Mouse (Mus musculus): ENCODE results near the gene Cand1.

Gene Cand1

GRCm38 (mm10) chr10:119239969-119240721 is at the start of gene Cand1:
Gene Cand1, minus strand, starts transcription at chr10:119240055.
- DNase-seq: peak; percentile 99

- no peak for DNase-seq
Observed at GRCm38 (mm10) chr10:119278871-119279270, 39.0 kb upstream of the Cand1 start.

GRCm38 (mm10) chr10:119274333-119274732 is 34.5 kb upstream of the Cand1 start:
- no peak for DNase-seq

GRCm38 (mm10) chr10:119272536-119272935 is 32.7 kb upstream of the Cand1 start:
- no peak for DNase-seq

GRCm38 (mm10) chr10:119272005-119272404 is 32.1 kb upstream of the Cand1 start:
- DNase-seq: no peak

GRCm38 (mm10) chr10:119271101-119271500 is 31.2 kb upstream of the Cand1 start:
- DNase-seq: no peak

GRCm38 (mm10) chr10:119270384-119270985 is 30.6 kb upstream of the Cand1 start:
- DNase-seq: no peak

GRCm38 (mm10) chr10:119264761-119265160 is 24.9 kb upstream of the Cand1 start:
- peak; percentile 18 to 40 for DNase-seq

GRCm38 (mm10) chr10:119262821-119263220 is 23.0 kb upstream of the Cand1 start:
- no peak for DNase-seq

GRCm38 (mm10) chr10:119257876-119258275 is 18.0 kb upstream of the Cand1 start:
- no peak for DNase-seq

- DNase-seq: no peak
Observed at GRCm38 (mm10) chr10:119244146-119244545, 4.3 kb upstream of the Cand1 start.

- DNase-seq: no peak
Observed at GRCm38 (mm10) chr10:119240722-119241089, 851 bp upstream of the Cand1 start.

GRCm38 (mm10) chr10:119239633-119239968 is 254 bp downstream of the Cand1 start:
- DNase-seq: no peak

GRCm38 (mm10) chr10:119238985-119239631 is 747 bp downstream of the Cand1 start:
- DNase-seq: peak; percentile 50 to 69

- no peak for DNase-seq
Observed at GRCm38 (mm10) chr10:119231526-119231925, 8.3 kb downstream of the Cand1 start.

- no peak for DNase-seq
Observed at GRCm38 (mm10) chr10:119230703-119231102, 9.2 kb downstream of the Cand1 start.

- DNase-seq: peak in 1 of 2 experiments; percentile 24
Observed at GRCm38 (mm10) chr10:119230074-119230669, 9.7 kb downstream of the Cand1 start.

- no peak for DNase-seq
Observed at GRCm38 (mm10) chr10:119223686-119224085, 16.2 kb downstream of the Cand1 start.

- DNase-seq: peak; percentile 52 to 72
Observed at GRCm38 (mm10) chr10:119221631-119222030, 18.2 kb downstream of the Cand1 start.

GRCm38 (mm10) chr10:119219415-119219814 is 20.4 kb downstream of the Cand1 start:
- DNase-seq: no peak

- no peak for DNase-seq
Observed at GRCm38 (mm10) chr10:119218274-119219080, 21.4 kb downstream of the Cand1 start.

- no peak for DNase-seq
Observed at GRCm38 (mm10) chr10:119212443-119212842, 27.4 kb downstream of the Cand1 start.

- DNase-seq: no peak
Observed at GRCm38 (mm10) chr10:119211251-119211650, 28.6 kb downstream of the Cand1 start.
